Mouse (Mus musculus) thymus, postnatal 36 days (tissue): ENCODE results near the gene Dnajb8.

Source experiments
- DNase-seq, 2 experiments: peaks; one replicate each; pipeline ENCODE4 v3.0.0; 2022; ENCODE audit warnings: mixed read lengths in 2 of 2

Gene Dnajb8

DNA sequence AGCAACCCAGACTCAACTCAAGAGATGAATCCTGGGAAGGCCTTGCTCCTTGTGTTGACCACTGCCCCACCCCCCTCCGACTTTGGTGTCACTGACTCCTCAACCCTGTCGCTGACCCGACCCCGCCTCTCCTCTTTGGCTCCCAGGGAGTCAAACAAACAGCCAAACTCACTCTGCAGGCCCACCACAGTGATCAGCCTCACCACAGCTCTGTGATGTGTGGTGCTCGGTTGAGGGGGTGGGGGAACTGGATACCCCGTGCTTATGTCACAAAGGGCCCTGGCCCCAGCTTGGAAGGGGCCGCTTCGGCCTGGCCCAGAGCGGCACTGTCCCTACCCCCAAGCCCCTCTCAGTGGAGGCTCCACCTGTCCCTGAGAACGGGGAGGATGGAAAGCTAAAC is at the start of gene Dnajb8:
Dnajb8 (plus strand) TSS at position 301 of the 400 bp plus-strand sequence.
- DNase-seq: no peak

DNA sequence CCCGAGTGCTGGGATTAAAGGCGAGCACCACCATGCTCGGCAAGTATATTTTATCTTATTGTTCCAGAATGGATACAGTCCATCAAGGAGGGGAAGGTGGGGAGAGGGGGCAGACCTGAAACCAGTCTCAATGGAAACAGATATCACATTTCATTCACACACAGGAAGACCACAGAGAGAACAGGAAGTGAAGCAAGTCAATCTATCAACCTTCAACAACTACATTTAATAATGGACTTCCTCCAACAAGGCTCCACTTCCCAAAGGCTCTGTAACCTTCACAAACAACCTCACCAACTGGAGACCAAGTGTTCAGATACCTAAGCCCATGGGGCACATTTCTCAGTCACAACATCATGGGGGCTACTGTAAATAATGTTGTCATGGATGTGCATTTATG is 47.9 kb upstream of the Dnajb8 start:
- DNase-seq: no peak

DNA sequence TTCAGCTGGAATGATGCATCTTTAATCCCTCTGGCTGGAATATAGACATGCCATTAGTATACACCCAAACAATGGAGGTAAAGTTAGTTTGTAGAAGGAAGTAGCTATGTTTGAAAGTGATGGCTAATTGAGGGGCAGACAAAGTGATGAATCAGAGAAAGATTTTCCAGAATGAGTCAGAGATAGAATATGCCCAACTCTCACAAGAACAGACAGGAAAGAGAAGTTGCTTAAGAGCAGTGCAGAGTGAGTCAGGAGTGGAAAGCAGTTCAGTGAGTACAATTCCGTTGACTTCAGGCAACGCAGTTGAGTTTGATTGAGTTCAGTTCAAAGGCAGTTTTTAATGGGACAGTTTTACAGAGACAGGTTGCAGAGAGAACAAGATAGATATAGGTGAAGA is 47.4 kb upstream of the Dnajb8 start:
- no peak for DNase-seq

DNA sequence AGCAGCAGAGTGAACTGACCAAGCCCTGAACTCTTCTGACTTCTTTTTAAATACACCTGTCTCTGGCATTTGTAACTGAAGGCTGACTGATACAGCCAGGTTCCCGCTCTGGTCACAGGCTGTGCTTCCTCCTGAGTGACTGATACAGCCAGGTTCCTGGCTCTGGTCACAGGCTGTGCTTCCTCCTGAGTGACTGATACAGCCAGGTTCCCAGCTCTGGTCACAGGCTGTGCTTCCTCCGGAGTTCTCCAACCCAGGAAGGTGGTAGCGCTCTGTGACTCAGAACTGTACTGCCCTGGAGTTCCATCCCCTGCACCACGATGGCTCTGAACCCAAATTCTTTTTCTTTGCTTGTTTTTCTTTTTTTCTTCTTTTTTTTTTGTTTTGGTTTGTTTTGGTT is 37.4 kb upstream of the Dnajb8 start:
- no peak for DNase-seq

GRCm38 (mm10) chr6:88188148-88188547 is 33.9 kb upstream of the Dnajb8 start:
- DNase-seq: no peak

- DNase-seq: peak; percentile 78 to 79
These were observed 32.6 kb upstream of the Dnajb8 start for GRCm38 (mm10) chr6:88189312-88190042.

GRCm38 (mm10) chr6:88190043-88190309 is 32.1 kb upstream of the Dnajb8 start:
- no peak for DNase-seq

DNA sequence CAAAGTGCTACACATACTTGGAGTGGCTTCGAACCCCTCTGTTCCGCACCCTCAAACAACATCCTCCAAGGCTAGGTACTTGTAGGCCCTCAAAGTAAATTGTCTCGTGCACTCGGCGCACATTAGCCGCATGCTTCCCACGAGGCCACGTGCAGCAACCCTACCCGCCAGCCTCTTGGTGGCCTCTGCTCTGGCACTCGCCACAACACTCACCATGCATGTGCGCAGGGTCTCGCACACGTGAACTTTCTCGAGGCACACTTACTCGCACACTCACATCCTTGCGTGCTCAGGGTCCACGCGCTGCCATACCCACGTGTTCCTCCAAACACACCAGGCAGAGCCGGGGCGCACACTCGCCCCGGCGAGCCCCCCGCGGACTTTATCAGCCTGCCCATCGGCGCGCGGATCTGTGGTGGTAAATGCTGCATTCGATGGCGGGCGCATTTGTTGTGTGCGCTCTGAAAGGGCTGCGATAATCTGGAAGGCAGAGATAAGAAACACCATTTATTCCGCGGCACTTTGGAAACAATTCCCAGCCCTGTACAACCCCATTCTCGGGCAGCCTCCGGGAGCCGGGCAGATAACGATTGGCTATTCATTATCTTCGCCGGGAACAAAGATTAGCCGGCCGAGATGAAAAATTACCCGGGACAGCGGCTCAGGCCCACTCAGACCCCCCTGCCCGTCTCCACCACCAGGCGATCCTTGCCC is 31.6 kb upstream of the Dnajb8 start:
- no peak for DNase-seq

- no peak for DNase-seq
These were observed 31.1 kb upstream of the Dnajb8 start for GRCm38 (mm10) chr6:88191024-88191365.

DNA sequence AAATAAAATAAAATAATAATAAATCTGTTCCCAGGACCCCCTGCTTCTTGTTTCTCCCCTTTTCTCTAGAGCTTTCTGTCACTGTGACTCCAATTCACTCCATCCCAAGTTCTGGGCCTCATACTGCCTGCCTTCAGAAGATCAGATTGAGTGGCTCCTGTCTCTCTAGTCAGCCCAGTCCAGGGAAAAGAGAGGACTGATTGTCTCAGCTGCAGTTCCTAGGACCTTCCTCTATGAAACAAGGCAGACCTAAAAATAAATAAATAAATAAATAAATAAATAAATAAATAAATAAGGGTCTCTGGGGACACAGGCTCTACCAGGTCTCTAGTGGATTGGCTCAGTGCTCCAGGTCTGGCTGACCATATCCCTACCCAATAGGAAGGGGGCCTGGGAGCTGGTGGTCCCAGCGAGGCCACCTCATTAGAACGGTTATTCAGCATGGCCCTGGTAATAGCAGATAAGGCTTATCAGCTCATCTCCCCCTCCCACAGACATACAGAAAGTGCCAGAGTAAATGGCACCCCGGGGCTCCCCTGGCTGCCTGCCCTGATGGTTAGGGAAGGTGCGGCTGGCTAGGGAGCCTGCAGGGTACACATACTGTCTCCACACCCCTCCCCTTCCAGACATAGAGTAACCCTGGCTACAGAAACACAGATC is 30.5 kb upstream of the Dnajb8 start:
- DNase-seq: no peak

DNA sequence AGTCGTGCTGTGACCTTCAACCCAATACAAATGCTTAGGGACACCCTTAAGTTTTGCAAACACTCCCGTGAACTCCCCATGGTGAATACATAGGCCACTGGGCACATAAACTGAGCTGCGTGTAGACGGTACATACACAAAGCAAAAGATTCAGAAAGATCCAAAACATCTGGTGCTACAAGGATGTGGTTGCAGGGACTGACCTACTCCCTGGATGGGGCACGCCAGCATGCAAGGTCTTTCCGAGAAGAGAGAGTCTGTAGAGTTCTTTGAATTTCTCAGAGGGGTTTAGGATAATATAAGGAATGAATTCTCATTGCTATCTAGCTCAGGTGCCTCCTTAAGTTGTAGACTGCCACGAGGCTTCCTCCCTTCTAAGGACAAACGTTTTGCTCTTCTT is 29.3 kb upstream of the Dnajb8 start:
- no peak for DNase-seq

DNA sequence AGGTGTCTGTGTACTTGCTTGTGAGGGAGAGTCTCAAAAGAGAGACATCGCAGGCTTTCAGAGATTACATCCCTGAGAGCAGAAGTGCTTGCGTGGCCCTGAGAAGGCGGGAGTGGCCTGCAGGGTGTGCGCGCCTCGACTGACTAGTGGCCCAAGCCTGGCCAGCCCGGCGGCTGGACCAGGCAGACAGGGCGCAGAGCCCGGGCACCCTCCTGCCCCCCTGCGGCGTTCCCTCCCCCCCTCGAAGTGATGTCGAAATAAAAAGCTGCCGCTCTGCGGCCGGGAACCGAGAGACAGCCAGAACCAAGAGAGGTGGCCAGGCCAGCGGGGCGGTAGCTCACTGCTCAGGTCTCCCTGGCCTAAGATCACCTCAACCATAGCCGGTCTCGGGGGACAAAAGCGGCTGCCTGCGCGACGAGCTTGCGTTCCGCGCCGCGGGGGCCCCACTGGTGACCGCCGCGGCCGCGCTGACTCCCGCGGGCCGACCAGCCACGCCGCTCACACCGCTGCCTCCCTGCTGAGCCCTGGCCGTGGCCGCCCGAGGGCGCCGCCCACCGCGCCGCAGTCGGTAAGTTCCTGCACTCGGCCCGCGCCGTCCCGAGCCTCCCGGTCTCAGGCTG is 28.5 kb upstream of the Dnajb8 start, which contains the start of gene Gata2:
Gata2 (plus strand) TSS at position 459 of the 620 bp plus-strand sequence.
- DNase-seq: no peak

- DNase-seq: no peak
These were observed 27.8 kb upstream of the Dnajb8 start for GRCm38 (mm10) chr6:88194053-88194977.

DNA sequence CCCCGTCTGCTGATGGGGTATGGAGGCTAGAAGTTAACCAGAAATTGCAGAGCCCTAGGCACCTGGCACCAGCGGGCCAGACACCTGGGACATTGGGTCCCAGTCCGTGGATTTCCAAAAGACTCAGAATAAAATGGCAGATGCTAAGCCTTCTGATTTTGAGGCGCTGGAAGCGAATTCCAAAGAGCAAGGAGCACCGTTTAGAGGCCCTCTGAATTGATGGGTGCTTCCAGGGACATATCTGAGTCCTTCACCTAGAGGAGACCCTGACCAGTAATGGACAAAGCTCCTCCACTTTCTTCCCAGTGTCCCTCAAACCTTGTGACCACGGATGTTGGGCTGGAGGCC is 27.1 kb upstream of the Dnajb8 start:
- DNase-seq: no peak

GRCm38 (mm10) chr6:88196054-88196732 is 25.9 kb upstream of the Dnajb8 start:
- DNase-seq: no peak

DNA sequence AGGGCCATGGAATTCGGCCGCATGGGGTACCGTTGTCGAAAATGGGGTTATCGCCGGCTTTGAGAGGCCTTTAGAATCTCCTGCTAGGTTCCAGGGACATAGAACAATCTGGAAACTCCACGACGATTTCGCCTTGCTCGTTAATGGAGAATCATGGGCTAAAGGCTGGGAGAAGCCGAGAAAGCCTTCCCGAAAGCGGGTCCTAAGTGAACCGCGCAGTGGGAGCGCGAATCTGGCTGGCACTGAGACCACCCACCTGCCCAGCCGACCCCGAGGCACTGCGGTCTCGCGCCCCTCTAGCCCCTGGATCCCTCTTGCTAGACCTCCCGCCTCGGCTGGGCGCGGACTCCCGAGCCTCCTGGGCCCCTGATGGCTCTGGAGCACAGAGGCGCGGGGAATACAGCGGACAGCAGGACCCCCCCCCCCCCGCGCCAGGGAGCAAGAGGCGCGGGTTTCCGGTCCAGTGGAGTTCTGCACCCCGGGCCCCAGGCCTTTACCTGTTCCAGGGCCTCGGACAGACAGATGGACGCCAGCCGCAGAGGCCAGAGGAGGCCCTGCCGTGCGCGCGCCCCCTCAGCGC is 25.2 kb upstream of the Dnajb8 start:
- no peak for DNase-seq

DNA sequence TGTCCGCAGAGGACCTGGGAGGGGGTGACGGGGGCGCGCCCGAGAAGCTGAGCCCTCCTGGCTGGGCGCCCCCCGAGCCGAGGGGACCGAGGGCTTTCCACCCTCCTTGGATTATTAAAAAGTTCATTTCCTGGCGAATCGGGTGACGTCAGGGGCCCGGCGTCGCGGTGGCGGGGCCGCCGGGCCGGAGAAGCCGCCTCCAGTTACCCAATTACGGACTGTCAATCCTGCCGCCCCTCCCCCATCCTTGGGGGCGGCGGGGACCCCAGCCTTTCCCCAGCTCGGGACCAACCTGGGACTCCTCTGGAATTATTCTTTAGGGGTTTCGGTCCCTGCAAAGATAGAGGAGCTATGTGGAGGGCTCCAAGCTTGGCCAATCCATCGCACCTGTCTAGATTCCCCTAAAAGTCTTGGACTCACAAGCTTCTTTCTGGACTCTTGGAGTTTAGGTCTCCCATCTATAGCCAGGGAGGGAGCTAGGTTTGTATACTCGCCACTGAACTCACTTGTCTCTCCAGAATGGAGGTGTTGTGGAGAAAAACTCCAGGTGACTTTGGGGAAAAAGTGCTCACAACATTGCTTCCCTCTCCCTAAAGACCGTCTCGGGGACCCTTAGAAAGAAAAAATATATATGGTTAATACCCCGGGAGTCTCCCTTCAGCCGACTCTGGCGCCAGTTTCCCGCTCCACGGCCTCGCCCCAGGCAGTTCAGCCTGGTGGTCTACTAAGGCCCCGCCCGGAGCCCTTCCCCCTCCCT is 24.6 kb upstream of the Dnajb8 start:
- no peak for DNase-seq

- no peak for DNase-seq
These were observed 23.8 kb upstream of the Dnajb8 start for GRCm38 (mm10) chr6:88198070-88198940.

- no peak for DNase-seq
These were observed 22.9 kb upstream of the Dnajb8 start for GRCm38 (mm10) chr6:88199001-88199717.
